Mouse (Mus musculus) limb, embryonic 15.5 days (tissue): ENCODE data around the gene Ruvbl2. TPM values are rescaled to one million over a fixed set of nuclear protein-coding genes. Genes with fewer than 3 reads are reported as not detected.
"Not testable (repeated sequence)": the region's sequence is repeated elsewhere in the genome, so short reads cannot be mapped to it uniquely, and the experiment has no call there.

Experiments
- ATAC-seq: fragments of 200-750 bp; cut with Nextera tagmentation; 2 replicates; pipeline ENCODE4 v1.8.0; 2017; ENCODE audit warnings: low read depth, moderate TSS enrichment; ENCODE audit not compliant: insufficient number of reproducible peaks, low FRiP score, low TSS enrichment
- H3K27ac ChIP-seq: fragments of 300-500 bp; sonication (generic); 2 replicates; pipeline ENCODE4 v1.5.1; 2015; ENCODE audit warnings: moderate library complexity, mild to moderate bottlenecking, inconsistent platforms
- H3K27me3 ChIP-seq: fragments of 300-500 bp; sonication (generic); 2 replicates; pipeline ENCODE4 v1.6.1; 2015; ENCODE audit warnings: inconsistent platforms
- H3K36me3 ChIP-seq: fragments of 300-500 bp; sonication (generic); 2 replicates; pipeline ENCODE4 v1.6.1; 2015; ENCODE audit warnings: inconsistent platforms
- H3K4me1 ChIP-seq: fragments of 300-500 bp; sonication (generic); 2 replicates; pipeline ENCODE4 v1.6.1; 2015; ENCODE audit warnings: inconsistent platforms
- H3K4me2 ChIP-seq: fragments of 300-500 bp; sonication (generic); 2 replicates; pipeline ENCODE4 v1.6.1; 2015; ENCODE audit warnings: mild to moderate bottlenecking, inconsistent platforms
- H3K4me3 ChIP-seq: fragments of 300-500 bp; sonication (generic); 2 replicates; pipeline ENCODE4 v1.5.1; 2015; ENCODE audit warnings: mild to moderate bottlenecking, inconsistent platforms
- H3K9ac ChIP-seq: fragments of 300-500 bp; sonication (generic); 2 replicates; pipeline ENCODE4 v1.6.1; 2015; ENCODE audit warnings: inconsistent platforms
- H3K9me3 ChIP-seq: fragments of 300-500 bp; sonication (generic); 2 replicates; pipeline ENCODE4 v1.6.1; 2016; ENCODE audit warnings: inconsistent platforms
- WGBS: fragments of 180-500 bp; shearing (Covaris S2); methylation state at CpG from one replicate; pipeline ENCODE4 v1.1.7; 2015; 5-methylcytosine and 5-hydroxymethylcytosine counted together
- polyA plus RNA-seq: library from polyadenylated mRNA; unstranded; fragments of >200 nt; fragmentation: Nextera tagmentation; extraction: Ambion mirVana; gene quantifications from 2 replicates; pipeline ENCODE4 v1.2.1, GENCODE M21; 2015

The Ruvbl2 gene
- polyA plus RNA-seq, 1 experiment from 2014 or later: 125 TPM

GRCm38 (mm10) chr7:45470869-45471268 lies 33.0 kb upstream of the Ruvbl2 start:
- H3K27me3 ChIP-seq: no peaks in the 10 kb centered on the region
- H3K27ac ChIP-seq: no peak overlapping the region
- no peak overlapping the region for H3K4me2 ChIP-seq
- no peaks in the 10 kb centered on the region for H3K9me3 ChIP-seq
- H3K4me1 ChIP-seq: peaks cover 9% of the 10 kb centered on the region
- no peak overlapping the region for H3K9ac ChIP-seq
- ATAC-seq: no peak
- 6% methylated on average over 3 of the region's 3 CpGs for WGBS
- H3K4me3 ChIP-seq: no peak overlapping the region
- no peaks in the 10 kb centered on the region for H3K36me3 ChIP-seq

DNA sequence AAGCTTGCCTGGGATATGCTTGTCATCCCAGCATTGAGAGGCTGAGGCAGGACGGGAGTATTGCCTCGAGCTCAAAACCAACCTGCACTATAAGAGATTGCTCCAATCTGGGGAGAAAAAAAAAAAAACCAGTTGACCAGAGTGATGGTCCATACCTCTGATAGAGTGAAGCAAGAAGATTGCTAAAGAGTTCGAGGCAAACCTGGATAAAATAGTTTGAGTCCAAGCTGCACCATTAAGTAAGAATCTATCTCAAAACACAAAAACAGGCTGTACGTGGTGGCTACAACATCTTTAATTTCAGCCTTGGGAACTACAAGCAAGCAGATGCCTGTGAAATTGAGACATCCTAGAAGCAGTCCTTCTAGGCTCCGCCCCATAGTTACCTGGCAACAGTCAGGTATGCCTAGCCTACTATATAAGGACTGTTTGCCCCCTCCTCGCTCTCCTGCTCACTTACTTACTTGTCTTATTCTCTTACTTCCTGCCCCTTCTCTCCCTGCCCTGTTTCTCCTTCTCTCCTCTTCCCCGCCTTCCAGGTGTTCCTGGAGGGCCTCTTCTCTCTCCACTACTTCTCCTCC lies 29.3 kb upstream of the Ruvbl2 start:
- no peaks in the 10 kb centered on the region for H3K9me3 ChIP-seq
- H3K4me1 ChIP-seq: peaks cover 20% of the 10 kb centered on the region
- peak overlapping the region; percentile 65 for H3K4me3 ChIP-seq
- no peaks in the 10 kb centered on the region for H3K27me3 ChIP-seq
- no peak overlapping the region for H3K27ac ChIP-seq
- no peak overlapping the region for H3K9ac ChIP-seq
- H3K4me2 ChIP-seq: peak overlapping the region; percentile 85
- 31% methylated on average over 7 of the region's 7 CpGs for WGBS
- ATAC-seq: 0 out of 2 replicates have a peak, but pooled peaks have one; percentile 6
- H3K36me3 ChIP-seq: peaks cover 34% of the 10 kb centered on the region

DNA sequence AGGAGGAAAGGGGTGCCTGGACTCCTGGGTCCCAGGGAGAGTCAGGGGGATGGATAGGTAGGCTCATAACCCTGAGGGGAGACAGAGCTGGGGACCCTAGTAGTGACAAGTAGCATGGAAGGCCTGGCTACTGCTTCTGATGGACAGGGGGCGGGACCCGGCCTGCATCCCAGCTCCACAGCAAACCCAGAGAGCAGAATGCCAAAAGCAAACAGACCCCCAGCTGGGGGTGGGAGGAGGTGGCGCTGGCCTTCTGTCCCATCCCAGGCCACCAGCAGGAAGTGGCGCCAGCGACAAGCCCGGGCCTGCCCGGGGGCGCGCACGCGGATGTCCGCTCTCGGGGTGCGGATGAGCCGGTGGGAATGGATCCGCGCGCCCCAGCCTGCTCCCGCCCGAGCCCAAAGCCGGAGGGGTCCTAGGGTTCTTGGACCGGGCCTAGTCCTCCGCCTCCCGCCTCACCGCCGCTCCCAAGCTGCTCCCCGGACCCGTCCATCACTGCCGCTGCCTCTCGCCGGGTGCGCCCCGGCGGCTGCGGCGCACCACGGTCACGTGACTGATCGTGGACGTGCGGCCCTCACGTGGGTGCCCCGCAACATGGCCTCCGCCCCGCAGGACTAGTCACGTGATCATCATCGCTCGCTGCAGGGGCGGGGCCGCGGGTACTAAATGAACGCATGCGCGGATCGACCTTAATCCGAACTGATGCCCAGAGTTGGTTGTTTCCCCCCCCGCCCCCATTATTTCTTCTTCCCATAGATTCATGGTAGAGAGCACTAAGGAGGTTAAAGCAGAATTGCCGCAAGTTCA lies 28.6 kb upstream of the Ruvbl2 start, which contains the start of gene Bax:
TSS of gene Bax (minus strand) at position 616 of the 807 bp plus-strand sequence.
- peak; percentile 76 for ATAC-seq
- H3K36me3 ChIP-seq: peaks cover 39% of the 10 kb centered on the region
- peak within 1 kb of the TSS; percentile 85 for H3K4me2 ChIP-seq
- H3K27ac ChIP-seq: peak within 1 kb of the TSS; percentile 22
- no peaks in the 10 kb centered on the region for H3K9me3 ChIP-seq
- peak within 1 kb of the TSS; percentile 65 for H3K4me3 ChIP-seq
- WGBS: under 1% methylated on average over 52 of the region's 58 CpGs
- H3K4me1 ChIP-seq: peaks cover 26% of the 10 kb centered on the region
- no peaks in the 10 kb centered on the region for H3K27me3 ChIP-seq
- H3K9ac ChIP-seq: peak within 1 kb of the TSS; percentile 65

GRCm38 (mm10) chr7:45465549-45465948 lies 27.7 kb upstream of the Ruvbl2 start:
- H3K36me3 ChIP-seq: peaks cover 43% of the 10 kb centered on the region
- H3K9ac ChIP-seq: peak overlapping the region; percentile 65
- H3K4me1 ChIP-seq: peaks cover 33% of the 10 kb centered on the region
- no peaks in the 10 kb centered on the region for H3K27me3 ChIP-seq
- WGBS: 78% methylated on average over 9 of the region's 9 CpGs
- H3K4me3 ChIP-seq: peak overlapping the region; percentile 65
- peak overlapping the region; percentile 85 for H3K4me2 ChIP-seq
- ATAC-seq: no peak
- no peak overlapping the region for H3K27ac ChIP-seq
- H3K9me3 ChIP-seq: no peaks in the 10 kb centered on the region

DNA sequence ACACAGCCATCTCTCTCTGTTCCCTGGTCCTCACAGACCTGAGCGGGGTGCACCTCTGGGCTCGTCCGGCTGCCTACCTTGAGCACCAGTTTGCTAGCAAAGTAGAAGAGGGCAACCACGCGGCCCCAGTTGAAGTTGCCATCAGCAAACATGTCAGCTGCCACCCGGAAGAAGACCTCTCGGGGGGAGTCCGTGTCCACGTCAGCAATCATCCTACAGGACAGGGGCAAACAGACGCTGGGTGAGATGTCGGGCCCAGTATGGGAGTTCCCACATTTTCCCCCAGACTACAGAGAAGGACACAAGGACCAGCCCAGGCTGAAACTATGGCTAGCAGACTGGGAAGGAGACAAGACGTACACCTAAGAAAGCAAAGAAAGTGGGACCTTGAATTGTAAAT lies 27.2 kb upstream of the Ruvbl2 start:
- Histone ChIP-seq H3K4me2 (peak overlapping the region; percentile 85; the same call in 1 of the 2 replicates), H3K9me3 (no peaks in the 10 kb centered on the region), H3K4me3 (no peak overlapping the region), H3K36me3 (peaks cover 43% of the 10 kb centered on the region), H3K27me3 (no peaks in the 10 kb centered on the region), H3K4me1 (peaks cover 38% of the 10 kb centered on the region), H3K27ac (no peak overlapping the region), H3K9ac (no peak overlapping the region)
- whole genome bisulfite sequencing: 96% methylated on average over 12 of the region's 12 CpGs
- no peak for ATAC-seq

GRCm38 (mm10) chr7:45463987-45464778 lies 26.3 kb upstream of the Ruvbl2 start:
- peaks cover 43% of the 10 kb centered on the region for H3K36me3 ChIP-seq
- whole genome bisulfite sequencing: 91% methylated on average over 7 of the region's 7 CpGs
- H3K4me2 ChIP-seq: no peak overlapping the region

DNA sequence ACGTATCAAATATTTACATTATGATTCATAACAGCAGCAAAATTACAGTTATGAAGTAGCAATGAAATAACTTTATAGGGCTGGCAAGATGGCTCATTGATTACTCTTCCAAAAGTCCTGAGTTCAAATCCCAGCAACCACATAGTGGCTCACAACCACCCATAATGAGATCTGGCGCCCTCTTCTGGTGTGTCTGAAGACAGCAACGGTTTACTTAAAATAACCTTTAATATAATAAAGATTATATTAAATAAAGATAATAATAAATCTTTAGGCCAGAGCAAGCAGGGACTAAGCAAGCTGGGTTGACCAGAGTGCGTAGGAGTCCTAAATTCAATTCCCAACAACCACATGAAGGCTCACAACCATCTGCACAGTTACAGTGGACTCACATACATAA lies 25.0 kb upstream of the Ruvbl2 start:
- H3K27me3 ChIP-seq, H3K9ac ChIP-seq, H3K9me3 ChIP-seq, H3K4me2 ChIP-seq, ATAC-seq, H3K27ac ChIP-seq, H3K4me3 ChIP-seq: not testable (repeated sequence)
- 79% methylated on average over 4 of the region's 4 CpGs for WGBS
- peaks cover 46% of the 10 kb centered on the region for H3K4me1 ChIP-seq
- H3K36me3 ChIP-seq: peaks cover 52% of the 10 kb centered on the region

More at GRCm38 (mm10) chr7:45463987-45464778, 26.3 kb upstream of the Ruvbl2 start:
- H3K4me3 ChIP-seq: no peak overlapping the region
- H3K4me1 ChIP-seq: peaks cover 40% of the 10 kb centered on the region
- no peaks in the 10 kb centered on the region for H3K27me3 ChIP-seq
- no peak overlapping the region for H3K27ac ChIP-seq
- no peaks in the 10 kb centered on the region for H3K9me3 ChIP-seq
- H3K9ac ChIP-seq: no peak overlapping the region
- ATAC-seq: no peak

- no peak for ATAC-seq
- H3K36me3 ChIP-seq: peaks cover 57% of the 10 kb centered on the region
- no peak overlapping the region for H3K4me2 ChIP-seq
- peaks cover 51% of the 10 kb centered on the region for H3K4me1 ChIP-seq
- H3K9ac ChIP-seq: no peak overlapping the region
- H3K4me3 ChIP-seq: no peak overlapping the region
- no peaks in the 10 kb centered on the region for H3K27me3 ChIP-seq
- H3K9me3 ChIP-seq: no peaks in the 10 kb centered on the region
- 84% methylated on average over 4 of the region's 4 CpGs for WGBS
- peak overlapping the region; percentile 17; the same call in 1 of the 2 replicates for H3K27ac ChIP-seq
Observed at GRCm38 (mm10) chr7:45462325-45462724, 24.4 kb upstream of the Ruvbl2 start.

DNA sequence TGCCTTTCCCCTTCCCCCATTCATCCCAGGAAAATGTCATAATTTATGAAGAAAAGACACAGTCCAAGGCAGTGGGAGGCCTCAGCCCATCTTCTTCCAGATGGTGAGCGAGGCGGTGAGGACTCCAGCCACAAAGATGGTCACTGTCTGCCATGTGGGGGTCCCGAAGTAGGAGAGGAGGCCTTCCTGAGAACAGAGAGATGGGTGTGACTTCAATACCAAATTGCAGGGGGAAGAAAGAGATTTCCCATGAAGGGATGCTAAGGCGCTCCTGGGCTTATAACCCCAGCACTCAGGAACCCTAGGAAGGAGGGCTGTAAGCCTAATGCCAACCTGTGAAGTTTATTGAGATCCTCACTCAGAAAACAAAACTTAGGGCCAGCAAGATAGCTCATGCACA lies 23.9 kb upstream of the Ruvbl2 start:
- Histone ChIP-seq H3K4me2 (no peak overlapping the region), H3K27ac (peak overlapping the region; percentile 87; the same call in 1 of the 2 replicates), H3K27me3 (no peaks in the 10 kb centered on the region), H3K9me3 (no peaks in the 10 kb centered on the region), H3K9ac (no peak overlapping the region), H3K36me3 (peaks cover 63% of the 10 kb centered on the region), H3K4me1 (peaks cover 55% of the 10 kb centered on the region), H3K4me3 (no peak overlapping the region)
- no peak for ATAC-seq
- 85% methylated on average over 4 of the region's 4 CpGs for WGBS

DNA sequence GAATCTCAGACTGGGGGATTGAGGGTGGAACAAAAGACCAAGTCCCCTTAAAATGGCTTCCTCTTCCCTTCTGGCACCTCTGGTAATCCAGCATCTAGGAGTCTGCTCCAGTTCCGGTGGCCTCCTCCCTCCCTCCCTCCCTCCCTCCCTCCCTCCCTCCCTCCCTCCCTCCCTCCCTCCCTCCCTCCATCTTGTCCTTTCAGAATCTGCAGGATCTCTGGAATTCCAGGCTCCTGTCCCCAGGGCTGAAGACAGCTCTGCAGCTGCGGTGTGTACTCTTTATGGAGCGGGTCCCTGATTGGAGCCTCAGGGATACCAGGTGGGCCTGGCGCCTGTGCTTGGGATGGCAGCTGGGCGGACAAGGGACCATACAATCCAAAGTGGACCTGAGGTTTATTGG lies 23.4 kb upstream of the Ruvbl2 start:
- peak overlapping the region; percentile 87 for H3K27ac ChIP-seq
- peaks cover 65% of the 10 kb centered on the region for H3K36me3 ChIP-seq
- WGBS: 54% methylated on average over 4 of the region's 5 CpGs
- H3K27me3 ChIP-seq: no peaks in the 10 kb centered on the region
- H3K9ac ChIP-seq: no peak overlapping the region
- H3K4me3 ChIP-seq: no peak overlapping the region
- H3K4me1 ChIP-seq: peaks cover 57% of the 10 kb centered on the region
- H3K4me2 ChIP-seq: no peak overlapping the region
- no peaks in the 10 kb centered on the region for H3K9me3 ChIP-seq
- ATAC-seq: no peak

DNA sequence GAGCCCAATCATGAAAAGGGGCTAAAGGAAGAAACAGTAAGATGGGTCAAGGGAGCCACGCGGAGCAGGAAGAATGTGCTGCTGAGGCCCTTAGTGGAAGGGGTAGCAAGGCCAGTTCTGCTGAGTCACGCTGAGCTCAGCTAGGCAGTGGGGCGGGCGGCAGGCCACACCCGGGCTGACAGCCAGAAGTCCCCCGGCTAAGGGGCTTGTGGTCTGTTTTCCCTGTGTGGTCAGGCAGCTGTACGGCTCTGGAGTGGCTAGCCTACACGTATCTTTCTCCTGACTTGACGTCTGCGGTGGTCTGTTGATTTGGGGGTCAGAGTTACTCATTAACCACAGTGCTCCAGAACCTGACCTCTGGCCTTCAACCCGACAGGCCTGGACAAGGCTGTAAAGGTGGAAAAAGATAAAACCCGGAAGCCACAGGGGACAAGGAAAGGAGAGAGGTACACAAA lies 23.0 kb upstream of the Ruvbl2 start:
- 0 out of 2 replicates have a peak overlapping the region, but pooled peaks have one; percentile 7 for H3K9ac ChIP-seq
- WGBS: 13% methylated on average over 13 of the region's 13 CpGs
- ATAC-seq: no peak

More for the DNA sequence above, 23.0 kb upstream of the Ruvbl2 start:
- Histone ChIP-seq H3K4me2 (peak overlapping the region; percentile 50), H3K4me3 (peak overlapping the region; percentile 62; the same call in 1 of the 2 replicates), H3K36me3 (peaks cover 69% of the 10 kb centered on the region), H3K27me3 (no peaks in the 10 kb centered on the region), H3K27ac (peak overlapping the region; percentile 87), H3K9me3 (no peaks in the 10 kb centered on the region), H3K4me1 (peaks cover 55% of the 10 kb centered on the region)
